In genomic region chr13:49400139-49400538, GRCm38 (mm10) we compare ENCODE assay signal across 8 mouse cellular contexts. TPM values are rescaled to one million over a fixed set of nuclear protein-coding genes. Genes with fewer than 3 reads are reported as not detected.
DNase-seq lines count a peak whose midpoint lies in the region; ATAC-seq lines count a peak whose summit lies in the region.

No protein-coding gene starts in this region.

- H3K4me1 ChIP-seq in hindbrain, embryonic 15.5 days (replicated peaks), result no peaks in the 10 kb centered on the region

- no peak overlapping the region for H3K27ac ChIP-seq in hindbrain, embryonic 15.5 days (replicated peaks)

- no peaks in the 10 kb centered on the region for H3K36me3 ChIP-seq in hindbrain, embryonic 15.5 days

- no peak overlapping the region for H3K9ac ChIP-seq in hindbrain, embryonic 15.5 days

- H3K9me3 ChIP-seq in hindbrain, embryonic 15.5 days, result no peaks in the 10 kb centered on the region

- WGBS in hindbrain, embryonic 15.5 days, result 40% methylated on average over 6 of the region's 6 CpGs

- H3K27me3 ChIP-seq in hindbrain, embryonic 15.5 days, result no peaks in the 10 kb centered on the region

- H3K4me3 ChIP-seq in hindbrain, embryonic 15.5 days, result no peak overlapping the region

- peak; percentile 85 for ATAC-seq in hindbrain, embryonic 15.5 days (ENCODE audit: low FRiP score, low read depth)
- ATAC-seq in megakaryocyte, adult 5-6 weeks (ENCODE audit: poor library complexity, severe bottlenecking), result no peak

- H3K4me2 ChIP-seq in hindbrain, embryonic 15.5 days, result no peak overlapping the region

- peak; percentile 59 for DNase-seq in embryo, embryonic 10 days (ENCODE audit: low spot score)
- no peak for DNase-seq in embryo, embryonic 9.5 days (ENCODE audit: extremely low spot score)
- DNase-seq in urinary bladder, postnatal 36 days (ENCODE audit: low spot score in 2 of 2), result peak; percentile 23 to 25
- DNase-seq in urinary bladder, adult 2 months (ENCODE audit: low spot score), result no peak
- peak; percentile 35 for DNase-seq in lung, postnatal 25 days (ENCODE audit: low spot score)
- no peak for DNase-seq in testis, postnatal 14 days (ENCODE audit: low spot score)

RNA-seq across cellular contexts. Expression of gene Ippk, which starts 20.9 kb away (rescaled TPM):
- polyA plus RNA-seq in urinary bladder, adult 2 months (2012; rRNA removed), result 10.0 and 12.4 TPM in 2 replicates
- polyA plus RNA-seq in hindbrain, embryonic 15.5 days (2015; fragmentation: Nextera tagmentation; extraction: Ambion mirVana), result 12.3 and 13.2 TPM in 2 replicates
- total RNA-seq in megakaryocyte, adult 5-6 weeks (2015), result 2.5 and 3.1 TPM in 2 replicates
- 5.9 and 7.4 TPM in 2 replicates for total RNA-seq in megakaryocyte, adult 5-6 weeks (2017)

RNA-seq across cellular contexts. Expression of gene Bicd2, which starts 58.8 kb away (rescaled TPM):
- polyA plus RNA-seq in urinary bladder, adult 2 months (2012; rRNA removed), result 41.8 and 47.8 TPM in 2 replicates
- 28.7 and 28.9 TPM in 2 replicates for polyA plus RNA-seq in hindbrain, embryonic 15.5 days (2015; fragmentation: Nextera tagmentation; extraction: Ambion mirVana)
- total RNA-seq in megakaryocyte, adult 5-6 weeks (2015), result 14.9 and 15.3 TPM in 2 replicates
- total RNA-seq in megakaryocyte, adult 5-6 weeks (2017), result 24.7 and 27.7 TPM in 2 replicates

Comparison
In these comparisons a context has a peak if more than half of its experiments do, and no peak if none do; other contexts are left out.
1. DNase-seq: peak in embryo, embryonic 10 days (single experiment), urinary bladder, postnatal 36 days (2 of 2) and lung, postnatal 25 days (single experiment); none in embryo, embryonic 9.5 days (single experiment), urinary bladder, adult 2 months (single experiment) and testis, postnatal 14 days (single experiment).